Mouse (Mus musculus): ENCODE data around the gene Qsox2. TPM values are rescaled to one million over a fixed set of nuclear protein-coding genes. Genes with fewer than 3 reads are reported as not detected.

The Qsox2 gene
- 10 to 100 TPM; 13.8 to 16.1 TPM for total RNA-seq (2021)
- long read RNA-seq, experiment 1, partial matches to known transcripts: 8 of 9 reads
- long read RNA-seq, experiment 1, other reads (novel, unspliced or antisense): 0 of 9 reads
- long read RNA-seq, experiment 2, partial matches to known transcripts: 15 of 20 reads
- long read RNA-seq, experiment 2, other reads (novel, unspliced or antisense): 2 of 20 reads

GRCm38 (mm10) chr2:26237290-26237782 is at the start of gene Qsox2:
Gene Qsox2 (minus strand): TSS chr2:26237525.
- DNase-seq: peak; percentile 89 to 94
- intact Hi-C loops (cut with DNase I): no loop called here

- intact Hi-C loops (cut with DNase I): no loop called here
- no peak for DNase-seq
Measured at GRCm38 (mm10) chr2:26286391-26286790, 49.1 kb upstream of the Qsox2 start.

GRCm38 (mm10) chr2:26285804-26286203 is 48.5 kb upstream of the Qsox2 start:
- intact Hi-C loops (cut with DNase I): no loop called here
- DNase-seq: peak; percentile 31 to 54

- intact Hi-C loops (cut with DNase I): no loop called here
- no peak for DNase-seq
Measured at GRCm38 (mm10) chr2:26280594-26280993, 43.3 kb upstream of the Qsox2 start.

- intact Hi-C loops (cut with DNase I): loop anchor here (10.0 kb wide), 1 partner anchor 225 kb away; no protein-coding TSS in a partner anchor
- no peak for DNase-seq
Measured at GRCm38 (mm10) chr2:26279712-26280111, 42.4 kb upstream of the Qsox2 start.

- intact Hi-C loops (cut with DNase I): loop anchor here (1.0 to 10.0 kb wide), 3 partner anchors 91 to 219 kb away; no protein-coding TSS in a partner anchor
- peak; percentile 63 to 72 for DNase-seq
Measured at GRCm38 (mm10) chr2:26273611-26274010, 36.3 kb upstream of the Qsox2 start.

GRCm38 (mm10) chr2:26268216-26268615 is 30.9 kb upstream of the Qsox2 start:
- intact Hi-C loops (cut with DNase I): no loop called here

GRCm38 (mm10) chr2:26266066-26266742 is 28.9 kb upstream of the Qsox2 start:
- intact Hi-C loops (cut with DNase I): no loop called here
- DNase-seq: no peak

More at GRCm38 (mm10) chr2:26268216-26268615, 30.9 kb upstream of the Qsox2 start:
- no peak for DNase-seq

GRCm38 (mm10) chr2:26265095-26265494 is 27.8 kb upstream of the Qsox2 start:
- peak; percentile 10 to 29 for DNase-seq
- intact Hi-C loops (cut with DNase I): no loop called here

- intact Hi-C loops (cut with DNase I): no loop called here
- DNase-seq: no peak
Measured at GRCm38 (mm10) chr2:26264646-26265045, 27.3 kb upstream of the Qsox2 start.

- DNase-seq: no peak
Measured at GRCm38 (mm10) chr2:26257315-26258096, 20.2 kb upstream of the Qsox2 start.

GRCm38 (mm10) chr2:26254816-26255215 is 17.5 kb upstream of the Qsox2 start:
- no peak for DNase-seq
- intact Hi-C loops (cut with DNase I): no loop called here

More at GRCm38 (mm10) chr2:26257315-26258096, 20.2 kb upstream of the Qsox2 start:
- intact Hi-C loops (cut with DNase I): no loop called here

- intact Hi-C loops (cut with DNase I): no loop called here
- DNase-seq: no peak
Measured at GRCm38 (mm10) chr2:26252514-26253206, 15.3 kb upstream of the Qsox2 start.

- intact Hi-C loops (cut with DNase I): no loop called here
- peak; percentile 9 to 25 for DNase-seq
Measured at GRCm38 (mm10) chr2:26247531-26247930, 10.2 kb upstream of the Qsox2 start.

- intact Hi-C loops (cut with DNase I): no loop called here
Measured at GRCm38 (mm10) chr2:26240841-26241240, 3.5 kb upstream of the Qsox2 start.

GRCm38 (mm10) chr2:26240330-26240729 is 3.0 kb upstream of the Qsox2 start:
- no peak for DNase-seq
- intact Hi-C loops (cut with DNase I): no loop called here

More at GRCm38 (mm10) chr2:26240841-26241240, 3.5 kb upstream of the Qsox2 start:
- no peak for DNase-seq

GRCm38 (mm10) chr2:26236681-26237289 is 540 bp downstream of the Qsox2 start:
- intact Hi-C loops (cut with DNase I): no loop called here
- no peak for DNase-seq

GRCm38 (mm10) chr2:26234771-26235170 is 2.6 kb downstream of the Qsox2 start:
- intact Hi-C loops (cut with DNase I): no loop called here
- peak; percentile 31 to 39 for DNase-seq

GRCm38 (mm10) chr2:26234253-26234652 is 3.1 kb downstream of the Qsox2 start:
- intact Hi-C loops (cut with DNase I): no loop called here
- no peak for DNase-seq

GRCm38 (mm10) chr2:26231366-26231765 is 6.0 kb downstream of the Qsox2 start:
- DNase-seq: no peak
- intact Hi-C loops (cut with DNase I): no loop called here
